Mouse (Mus musculus) heart, adult 2 months (tissue): ENCODE measurements around the gene Eps15. TPM values are rescaled to one million over a fixed set of nuclear protein-coding genes. Genes with fewer than 3 reads are reported as not detected.
A peak's percentile ranks its signal among the peaks of the same experiment; 100 is the strongest.

Experiments used
- DNase-seq, 2 experiments: peaks; one replicate each; pipeline ENCODE4 v3.0.0; 2021
- H3K27ac ChIP-seq: fragments of 200-600 bp; 2 replicates; pipeline ENCODE4 v1.8.1; 2022
- H3K27me3 ChIP-seq: fragments of 200-500 bp; 2 replicates; pipeline ENCODE4 v1.6.1; 2012; ENCODE audit warnings: mild to moderate bottlenecking, low read length, inconsistent platforms, mixed read lengths; ENCODE audit not compliant: control insufficient read depth, insufficient read depth
- H3K36me3 ChIP-seq: fragments of 200-500 bp; 2 replicates; pipeline ENCODE4 v1.6.1; 2012; ENCODE audit warnings: low read length, inconsistent platforms; ENCODE audit not compliant: control insufficient read depth, insufficient read depth
- H3K4me1 ChIP-seq: fragments of 200-500 bp; 2 replicates; pipeline ENCODE4 v1.6.1; 2011; ENCODE audit warnings: low read length; ENCODE audit not compliant: control insufficient read depth, insufficient read depth
- H3K4me3 ChIP-seq: fragments of 200-600 bp; 2 replicates; pipeline ENCODE4 v1.8.1; 2022
- H3K79me2 ChIP-seq: fragments of 200-500 bp; replicated peaks from 2 replicates; pipeline ENCODE4 v1.6.1; 2012; ENCODE audit warnings: mild to moderate bottlenecking, inconsistent platforms, low read length, moderate library complexity, mixed read lengths; ENCODE audit not compliant: control insufficient read depth, insufficient read depth
- H3K9ac ChIP-seq: fragments of 200-500 bp; 2 replicates; pipeline ENCODE4 v1.6.1; 2012; ENCODE audit warnings: low read depth, mild to moderate bottlenecking, control low read depth, inconsistent platforms, low read length, mixed read lengths
- CTCF ChIP-seq: fragments of 200-600 bp; IDR thresholded peaks from 2 replicates; pipeline ENCODE4 v1.8.1; 2022; ENCODE audit warnings: antibody characterized with exemption, mild to moderate bottlenecking, moderate library complexity
- EP300 ChIP-seq: fragments of 200-500 bp; IDR thresholded peaks from 2 replicates; pipeline ENCODE4 v1.6.1; 2011; ENCODE audit warnings: low read depth, low read length, control low read depth; ENCODE audit not compliant: insufficient read depth
- POLR2A ChIP-seq: fragments of 200-500 bp; IDR thresholded peaks from 2 replicates; pipeline ENCODE4 v1.6.1; 2011; ENCODE audit warnings: mild to moderate bottlenecking, low read depth, low read length, control low read depth; ENCODE audit not compliant: insufficient read depth
- WGBS: fragments of 180-500 bp; shearing (Covaris S2); methylation state at CpG from one replicate; pipeline ENCODE4 v1.1.7; 2018; 5-methylcytosine and 5-hydroxymethylcytosine counted together
- intact Hi-C: fragments of 180-260 bp; cut with DNase I; formaldehyde crosslinking; loops from one replicate; pipeline ENCODE4 v1.15.1; 2025
- polyA plus RNA-seq: library from polyadenylated mRNA; depleted of rRNA; stranded (reverse); fragments of >200 nt; gene quantifications from 2 replicates; pipeline ENCODE4 v1.2.3, GENCODE M21; 2012
- total RNA-seq, 2 experiments: library from RNA; stranded (reverse); gene quantifications; 2 replicates each; pipeline ENCODE4 v1.2.3; 2021

Gene Eps15
- total and polyA plus RNA-seq, 3 experiments = 9.9 to 46.8 (median 43.1) TPM

DNA sequence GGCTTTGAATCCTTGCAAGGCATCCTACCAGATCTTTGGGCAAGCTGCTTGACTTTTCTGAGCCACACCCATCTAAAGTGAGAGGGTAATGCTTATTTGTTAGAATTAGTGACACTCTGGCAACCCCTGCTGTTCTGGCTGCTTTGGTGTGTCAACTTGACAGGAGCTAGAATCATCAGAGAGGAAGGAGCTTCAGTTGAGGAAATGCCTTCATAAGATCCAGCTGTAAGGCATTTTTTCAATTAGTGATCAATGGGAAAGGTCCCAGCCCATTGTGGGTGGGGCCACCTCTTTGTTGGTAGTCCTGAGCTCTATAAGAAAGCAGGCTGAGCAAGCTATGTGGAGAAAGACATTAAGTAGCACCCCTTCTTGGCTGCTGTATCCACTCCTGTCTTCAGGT, 38.8 kb upstream of the Eps15 start:
- no peaks in the 10 kb centered on the region for H3K27me3 ChIP-seq
- H3K9ac ChIP-seq = no peak overlapping the region
- no peaks in the 10 kb centered on the region for H3K36me3 ChIP-seq
- TF ChIP-seq POLR2A = no peak
- TF ChIP-seq EP300 = no peak
- no peak for TF ChIP-seq CTCF
- DNase-seq = no peak
- H3K79me2 ChIP-seq = no peaks in the 10 kb centered on the region
- H3K27ac ChIP-seq = peak overlapping the region; percentile 36
- H3K4me1 ChIP-seq = peaks cover 2% of the 10 kb centered on the region; the same call in 1 of the 2 replicates
- intact Hi-C loops = no loop called here
- H3K4me3 ChIP-seq = no peak overlapping the region

- 31% methylated on average over 4 of the region's 4 CpGs for WGBS
- Histone ChIP-seq H3K27me3 (no peaks in the 10 kb centered on the region), H3K4me3 (no peak overlapping the region), H3K27ac (peak overlapping the region; percentile 36), H3K4me1 (peaks cover 2% of the 10 kb centered on the region; the same call in 1 of the 2 replicates), H3K79me2 (no peaks in the 10 kb centered on the region), H3K9ac (no peak overlapping the region), H3K36me3 (no peaks in the 10 kb centered on the region)
- DNase-seq = peak in 1 of 2 experiments; percentile 74
- no peak for TF ChIP-seq CTCF
- TF ChIP-seq POLR2A = no peak
- no peak for TF ChIP-seq EP300
- intact Hi-C loops = no loop called here
These were observed 38.1 kb upstream of the Eps15 start for GRCm38 (mm10) chr4:109241934-109242333.

GRCm38 (mm10) chr4:109244506-109244905, 35.6 kb upstream of the Eps15 start:
- Histone ChIP-seq H3K9ac (no peak overlapping the region), H3K36me3 (no peaks in the 10 kb centered on the region), H3K4me1 (peaks cover 2% of the 10 kb centered on the region; the same call in 1 of the 2 replicates), H3K27ac (no peak overlapping the region; the same call in none of the 2 replicates), H3K27me3 (no peaks in the 10 kb centered on the region), H3K4me3 (no peak overlapping the region), H3K79me2 (no peaks in the 10 kb centered on the region)
- DNase-seq = no peak
- WGBS = 66% methylated on average over 7 of the region's 7 CpGs
- TF ChIP-seq EP300 = no peak
- no peak for TF ChIP-seq CTCF
- TF ChIP-seq POLR2A = no peak
- intact Hi-C loops = no loop called here

- H3K27ac ChIP-seq = peak overlapping the region; percentile 23
- no peak for TF ChIP-seq POLR2A
- no peak for TF ChIP-seq EP300
- no peak for TF ChIP-seq CTCF
- peaks cover 2% of the 10 kb centered on the region; the same call in 1 of the 2 replicates for H3K4me1 ChIP-seq
- no peaks in the 10 kb centered on the region for H3K79me2 ChIP-seq
- H3K27me3 ChIP-seq = no peaks in the 10 kb centered on the region
- no peak for DNase-seq
- WGBS = 69% methylated on average over 6 of the region's 6 CpGs
- H3K4me3 ChIP-seq = no peak overlapping the region
- H3K9ac ChIP-seq = no peak overlapping the region
- intact Hi-C loops = no loop called here
- H3K36me3 ChIP-seq = no peaks in the 10 kb centered on the region
These were observed 35.0 kb upstream of the Eps15 start for GRCm38 (mm10) chr4:109245016-109245620.

- 40% methylated on average over 3 of the region's 3 CpGs for WGBS
- DNase-seq = peak in 1 of 2 experiments; percentile 35
These were observed 28.5 kb upstream of the Eps15 start for GRCm38 (mm10) chr4:109251605-109252004.

DNA sequence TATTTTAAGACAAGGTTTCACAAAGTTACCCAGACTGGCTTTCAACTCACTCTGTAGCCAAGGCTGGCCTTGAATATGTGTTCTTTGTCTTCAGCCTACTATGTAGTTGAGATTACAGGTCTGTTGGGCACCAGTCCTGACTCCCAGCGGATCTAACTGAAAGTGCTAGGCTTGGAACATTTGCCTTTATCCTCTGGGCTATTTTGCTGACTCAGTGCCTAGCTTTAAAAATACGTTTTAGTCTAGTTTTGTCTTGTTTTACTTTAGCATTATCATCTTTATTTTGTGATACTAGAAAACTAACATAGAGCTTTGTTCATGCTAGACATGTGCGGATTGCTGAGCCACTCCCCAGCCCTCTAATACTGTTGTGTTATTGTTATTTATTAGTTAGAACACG, 27.9 kb upstream of the Eps15 start:
- DNase-seq = no peak
- Histone ChIP-seq H3K36me3 (peaks cover 2% of the 10 kb centered on the region; the same call in 1 of the 2 replicates), H3K4me1 (peaks cover 4% of the 10 kb centered on the region), H3K79me2 (no peaks in the 10 kb centered on the region), H3K27ac (no peak overlapping the region; the same call in 1 of the 2 replicates), H3K9ac (no peak overlapping the region), H3K4me3 (no peak overlapping the region), H3K27me3 (no peaks in the 10 kb centered on the region)
- intact Hi-C loops = loop anchor here (5.0 kb wide), 1 partner anchor 65 kb away; no protein-coding TSS in a partner anchor
- TF ChIP-seq CTCF = no peak
- no peak for TF ChIP-seq POLR2A
- TF ChIP-seq EP300 = no peak
- 76% methylated on average over 4 of the region's 4 CpGs for WGBS

More at GRCm38 (mm10) chr4:109251605-109252004, 28.5 kb upstream of the Eps15 start:
- intact Hi-C loops = loop anchor here (5.0 kb wide), 1 partner anchor 66 kb away; no protein-coding TSS in a partner anchor
- Histone ChIP-seq H3K9ac (no peak overlapping the region), H3K79me2 (no peaks in the 10 kb centered on the region), H3K27ac (no peak overlapping the region), H3K27me3 (no peaks in the 10 kb centered on the region), H3K4me3 (no peak overlapping the region), H3K36me3 (peaks cover 2% of the 10 kb centered on the region; the same call in 1 of the 2 replicates), H3K4me1 (peaks cover 4% of the 10 kb centered on the region)
- TF ChIP-seq CTCF (peak; percentile 57), POLR2A (no peak)
